Mouse (Mus musculus): ENCODE results near the gene Dis3l2. TPM values are rescaled to one million over a fixed set of nuclear protein-coding genes. Genes with fewer than 3 reads are reported as not detected.

The Dis3l2 gene
- polyA plus RNA-seq, 1 experiment from 2014 or later, result 13.5 TPM

DNA sequence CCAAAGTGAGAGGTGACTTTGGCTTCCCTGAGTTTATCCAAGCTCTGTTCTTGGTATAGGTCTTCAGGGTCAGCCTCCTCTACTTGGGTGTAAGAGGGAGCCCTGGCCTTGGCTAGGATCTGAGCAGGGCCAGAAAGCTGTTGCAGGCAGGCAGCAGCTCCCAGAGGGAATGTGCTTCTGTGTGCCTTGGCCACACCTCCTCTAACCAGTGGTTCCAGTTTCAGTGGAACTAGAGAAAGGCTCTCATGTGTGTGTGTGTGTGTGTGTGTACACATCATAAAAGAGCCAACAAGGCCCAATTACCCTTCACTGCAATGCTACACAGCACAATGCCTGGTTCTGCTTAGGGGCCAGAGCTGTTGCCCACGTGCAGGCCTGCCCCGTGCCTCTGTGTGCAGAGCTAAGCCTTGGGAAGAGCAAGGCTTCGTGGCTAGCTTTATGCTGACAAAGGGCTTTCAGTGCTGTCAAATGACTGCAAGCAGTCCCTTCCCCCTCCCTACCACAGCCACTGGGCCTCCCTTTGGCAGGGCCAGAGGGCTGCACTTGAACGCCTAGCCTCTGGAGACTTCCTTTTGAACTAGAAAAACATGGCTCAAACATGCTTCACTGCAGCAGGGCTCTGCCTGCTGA is 332.0 kb downstream of the Dis3l2 start:
- H3K4me3 ChIP-seq (ENCODE audit: low read depth, low read length), result no peak overlapping the region
- H3K4me2 ChIP-seq (replicated peaks; ENCODE audit: low read depth, low read length), result no peak overlapping the region
- no peaks in the 10 kb centered on the region for H3K36me3 ChIP-seq (ENCODE audit: insufficient read depth, low read length)
- H3K27me3 ChIP-seq (replicated peaks; ENCODE audit: insufficient read depth, low read length), result no peaks in the 10 kb centered on the region
- peak; percentile 82 for ATAC-seq
- H3K27ac ChIP-seq (ENCODE audit: low read length), result peak overlapping the region; percentile 75
- H3K9ac ChIP-seq (replicated peaks; ENCODE audit: low read depth), result no peak overlapping the region
- peak; percentile 3; the same call in 1 of the 2 replicates for TF ChIP-seq CTCF (IDR thresholded peaks at IDR 0.05)
- TF ChIP-seq EP300 (IDR thresholded peaks at IDR 0.05), result no peak
- H3K9me3 ChIP-seq (ENCODE audit: low read length), result no peaks in the 10 kb centered on the region
- H3K4me1 ChIP-seq (ENCODE audit: insufficient read depth, low read depth, low read length), result peaks cover 12% of the 10 kb centered on the region
- DNase-seq (ENCODE audit: low spot score), result peak; percentile 79
- 32% methylated on average over 4 of the region's 4 CpGs for WGBS

GRCm38 (mm10) chr1:87036334-87036733 is 332.7 kb downstream of the Dis3l2 start:
- Histone ChIP-seq H3K4me1 (ENCODE audit: insufficient read depth, low read depth, low read length) (peaks cover 12% of the 10 kb centered on the region), H3K4me2 (replicated peaks; ENCODE audit: low read depth, low read length) (no peak overlapping the region), H3K9ac (replicated peaks; ENCODE audit: low read depth) (no peak overlapping the region), H3K4me3 (ENCODE audit: low read depth, low read length) (no peak overlapping the region), H3K27me3 (replicated peaks; ENCODE audit: insufficient read depth, low read length) (no peaks in the 10 kb centered on the region), H3K27ac (ENCODE audit: low read length) (peak overlapping the region; percentile 75), H3K36me3 (ENCODE audit: insufficient read depth, low read length) (no peaks in the 10 kb centered on the region), H3K9me3 (ENCODE audit: low read length) (no peaks in the 10 kb centered on the region)
- TF ChIP-seq CTCF (IDR thresholded peaks at IDR 0.05) (no peak), EP300 (IDR thresholded peaks at IDR 0.05) (no peak)
- DNase-seq (ENCODE audit: low spot score), result no peak
- WGBS, result 60% methylated on average over 3 of the region's 3 CpGs
- ATAC-seq, result no peak

DNA sequence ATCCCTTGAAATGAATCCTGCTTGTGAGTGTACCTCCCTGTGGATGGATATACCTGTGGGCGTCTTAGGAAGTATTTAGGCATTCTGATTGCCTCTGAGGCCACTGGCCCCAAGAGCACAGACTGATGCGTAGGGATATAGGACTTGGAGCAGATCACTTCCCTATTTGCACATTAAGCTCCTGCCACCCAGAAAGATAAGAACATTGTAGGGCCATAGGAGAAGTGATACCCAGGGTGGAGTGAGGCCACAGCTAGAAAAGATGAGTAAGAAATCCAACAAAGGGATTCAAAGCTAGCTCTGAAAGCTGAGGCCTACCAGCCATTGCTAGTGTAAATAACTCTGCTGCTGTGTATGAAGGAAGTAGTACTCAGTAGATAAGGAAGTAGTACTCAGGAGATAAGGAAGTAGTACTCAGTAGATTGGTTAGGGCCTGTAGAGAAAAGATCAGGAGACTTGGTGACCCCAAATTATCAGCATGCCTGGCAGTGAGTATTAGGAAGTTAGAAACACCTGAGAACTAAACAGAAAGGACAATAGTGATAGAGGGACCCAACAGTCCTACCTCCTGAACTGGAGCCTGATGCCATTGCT is 335.0 kb downstream of the Dis3l2 start:
- Histone ChIP-seq H3K27me3 (replicated peaks; ENCODE audit: insufficient read depth, low read length) (no peaks in the 10 kb centered on the region), H3K4me1 (ENCODE audit: insufficient read depth, low read depth, low read length) (peaks cover 12% of the 10 kb centered on the region), H3K4me2 (replicated peaks; ENCODE audit: low read depth, low read length) (no peak overlapping the region), H3K36me3 (ENCODE audit: insufficient read depth, low read length) (no peaks in the 10 kb centered on the region), H3K9me3 (ENCODE audit: low read length) (no peaks in the 10 kb centered on the region), H3K9ac (replicated peaks; ENCODE audit: low read depth) (no peak overlapping the region), H3K4me3 (ENCODE audit: low read depth, low read length) (no peak overlapping the region), H3K27ac (ENCODE audit: low read length) (no peak overlapping the region)
- no peak for TF ChIP-seq EP300 (IDR thresholded peaks at IDR 0.05)
- TF ChIP-seq CTCF (IDR thresholded peaks at IDR 0.05), result no peak
- 89% methylated on average over 2 of the region's 2 CpGs for WGBS
- no peak for ATAC-seq
- DNase-seq (ENCODE audit: low spot score), result no peak

- Histone ChIP-seq H3K4me1 (ENCODE audit: insufficient read depth, low read depth, low read length) (peaks cover under 1% of the 10 kb centered on the region; the same call in 1 of the 2 replicates), H3K27ac (ENCODE audit: low read length) (no peak overlapping the region), H3K4me2 (replicated peaks; ENCODE audit: low read depth, low read length) (no peak overlapping the region), H3K9ac (replicated peaks; ENCODE audit: low read depth) (no peak overlapping the region), H3K9me3 (ENCODE audit: low read length) (no peaks in the 10 kb centered on the region), H3K36me3 (ENCODE audit: insufficient read depth, low read length) (no peaks in the 10 kb centered on the region), H3K4me3 (ENCODE audit: low read depth, low read length) (no peak overlapping the region), H3K27me3 (replicated peaks; ENCODE audit: insufficient read depth, low read length) (no peaks in the 10 kb centered on the region)
- TF ChIP-seq CTCF (IDR thresholded peaks at IDR 0.05) (peak; percentile 88), EP300 (IDR thresholded peaks at IDR 0.05) (no peak)
- WGBS, result 20% methylated on average over 3 of the region's 3 CpGs
- ATAC-seq (peak; percentile 39; the same call in 1 of the 2 replicates), DNase-seq (ENCODE audit: low spot score) (peak; percentile 69)
Observed at GRCm38 (mm10) chr1:87041119-87041518, 337.5 kb downstream of the Dis3l2 start.

GRCm38 (mm10) chr1:87041814-87042438 is 338.3 kb downstream of the Dis3l2 start:
- peak; percentile 56 for ATAC-seq
- no peaks in the 10 kb centered on the region for H3K4me1 ChIP-seq (ENCODE audit: insufficient read depth, low read depth, low read length)
- H3K9me3 ChIP-seq (ENCODE audit: low read length), result no peaks in the 10 kb centered on the region
- no peaks in the 10 kb centered on the region for H3K27me3 ChIP-seq (replicated peaks; ENCODE audit: insufficient read depth, low read length)
- no peak for TF ChIP-seq EP300 (IDR thresholded peaks at IDR 0.05)
- peak; percentile 99 for TF ChIP-seq CTCF (IDR thresholded peaks at IDR 0.05)
- 0% methylated on average over 1 of the region's 1 CpGs for WGBS
- H3K4me3 ChIP-seq (ENCODE audit: low read depth, low read length), result no peak overlapping the region
- peak; percentile 69 for DNase-seq (ENCODE audit: low spot score)
- no peak overlapping the region for H3K4me2 ChIP-seq (replicated peaks; ENCODE audit: low read depth, low read length)
- no peak overlapping the region for H3K27ac ChIP-seq (ENCODE audit: low read length)
- H3K36me3 ChIP-seq (ENCODE audit: insufficient read depth, low read length), result no peaks in the 10 kb centered on the region
- H3K9ac ChIP-seq (replicated peaks; ENCODE audit: low read depth), result no peak overlapping the region

DNA sequence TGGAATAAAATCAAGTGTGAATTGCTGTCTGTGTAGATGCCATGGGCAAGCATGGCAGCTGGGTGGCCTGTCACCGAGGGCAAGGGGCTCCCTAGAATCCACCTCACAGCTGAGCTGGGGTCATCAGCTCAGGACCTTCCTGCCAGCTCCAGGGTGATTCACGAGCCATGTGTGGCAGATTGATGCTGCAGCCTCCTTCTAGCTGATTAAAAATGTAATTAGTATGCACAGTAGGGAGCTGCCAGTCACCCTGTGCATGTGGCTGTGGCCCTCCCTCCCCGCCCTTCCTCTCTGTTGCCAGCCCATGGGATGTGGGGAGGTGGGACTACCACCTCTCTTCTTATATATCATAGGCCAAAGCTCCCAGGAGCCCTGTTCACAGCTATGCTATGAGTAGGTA is 346.5 kb downstream of the Dis3l2 start:
- Histone ChIP-seq H3K36me3 (ENCODE audit: insufficient read depth, low read length) (0 out of 2 replicates have a peak, but pooled peaks cover 9% of the 10 kb centered on the region), H3K4me1 (ENCODE audit: insufficient read depth, low read depth, low read length) (no peaks in the 10 kb centered on the region), H3K9me3 (ENCODE audit: low read length) (no peaks in the 10 kb centered on the region), H3K27ac (ENCODE audit: low read length) (no peak overlapping the region), H3K4me3 (ENCODE audit: low read depth, low read length) (no peak overlapping the region), H3K9ac (replicated peaks; ENCODE audit: low read depth) (no peak overlapping the region), H3K4me2 (replicated peaks; ENCODE audit: low read depth, low read length) (no peak overlapping the region), H3K27me3 (replicated peaks; ENCODE audit: insufficient read depth, low read length) (no peaks in the 10 kb centered on the region)
- TF ChIP-seq EP300 (IDR thresholded peaks at IDR 0.05), result no peak
- TF ChIP-seq CTCF (IDR thresholded peaks at IDR 0.05), result no peak
- 74% methylated on average over 3 of the region's 3 CpGs for WGBS
- ATAC-seq (no peak), DNase-seq (ENCODE audit: low spot score) (no peak)

Data from lung, postnatal 0 days (tissue).